Mouse (Mus musculus) macrophage (primary cell): Measurements from ENCODE around the gene Ndufb10. TPM values are rescaled to one million over a fixed set of nuclear protein-coding genes. Genes with fewer than 3 reads are reported as not detected.

Experiments used
- H3K27ac ChIP-seq: fragments of 350-480 bp; formaldehyde crosslinking; 2 replicates; pipeline ENCODE4 v1.9.0; 2021
- H3K36me3 ChIP-seq: fragments of 350-480 bp; formaldehyde crosslinking; 2 replicates; pipeline ENCODE4 v1.9.0; 2021; ENCODE audit errors: inconsistent target
- H3K4me3 ChIP-seq: fragments of 350-480 bp; formaldehyde crosslinking; 2 replicates; pipeline ENCODE4 v1.9.0; 2021; ENCODE audit errors: inconsistent target
- H3K79me2 ChIP-seq: fragments of 350-480 bp; formaldehyde crosslinking; 2 replicates; pipeline ENCODE4 v1.9.0; 2021; ENCODE audit errors: inconsistent target
- WGBS: methylation state at CpG from one replicate; pipeline ENCODE4 v1.1.7; 2026; ENCODE audit warnings: inconsistent platforms; ENCODE audit not compliant: missing documents; 5-methylcytosine and 5-hydroxymethylcytosine counted together
- polyA plus RNA-seq: library from polyadenylated mRNA; stranded (reverse); fragments of 250-400 nt; gene quantifications from 3 replicates; pipeline ENCODE4 v1.2.4, GENCODE M21; 2018; ENCODE audit warnings: inconsistent platforms

Gene Ndufb10
- polyA plus RNA-seq, 1 experiment from 2014 or later = 178 TPM

DNA sequence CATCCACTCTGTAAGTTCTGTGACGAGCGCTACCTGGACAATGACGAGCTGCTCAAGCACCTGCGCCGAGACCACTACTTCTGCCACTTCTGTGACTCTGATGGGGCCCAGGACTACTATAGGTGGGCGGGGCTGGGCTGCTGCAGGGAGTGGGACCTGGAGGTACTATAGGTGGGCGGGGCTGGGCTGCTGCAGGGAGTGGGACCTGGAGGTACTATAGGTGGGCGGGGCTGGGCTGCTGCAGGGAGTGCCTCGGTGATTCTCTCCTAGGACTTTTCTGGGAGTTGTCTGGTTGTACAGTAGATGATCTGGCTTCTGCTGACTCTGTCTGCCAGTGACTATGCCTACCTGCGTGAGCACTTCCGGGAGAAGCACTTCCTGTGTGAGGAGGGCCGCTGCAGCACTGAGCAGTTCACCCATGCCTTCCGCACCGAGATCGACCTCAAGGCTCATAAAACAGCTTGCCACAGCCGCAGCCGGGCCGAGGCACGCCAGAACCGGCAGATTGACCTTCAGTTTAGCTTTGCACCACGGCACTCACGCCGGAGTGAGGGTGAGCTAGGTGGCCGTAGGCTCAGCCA is 46.7 kb downstream of the Ndufb10 start:
- peaks cover 42% of the 10 kb centered on the region for H3K36me3 ChIP-seq
- peaks cover 39% of the 10 kb centered on the region for H3K79me2 ChIP-seq
- WGBS = 93% methylated on average over 24 of the region's 24 CpGs
- H3K4me3 ChIP-seq = no peak overlapping the region
- no peak overlapping the region for H3K27ac ChIP-seq

DNA sequence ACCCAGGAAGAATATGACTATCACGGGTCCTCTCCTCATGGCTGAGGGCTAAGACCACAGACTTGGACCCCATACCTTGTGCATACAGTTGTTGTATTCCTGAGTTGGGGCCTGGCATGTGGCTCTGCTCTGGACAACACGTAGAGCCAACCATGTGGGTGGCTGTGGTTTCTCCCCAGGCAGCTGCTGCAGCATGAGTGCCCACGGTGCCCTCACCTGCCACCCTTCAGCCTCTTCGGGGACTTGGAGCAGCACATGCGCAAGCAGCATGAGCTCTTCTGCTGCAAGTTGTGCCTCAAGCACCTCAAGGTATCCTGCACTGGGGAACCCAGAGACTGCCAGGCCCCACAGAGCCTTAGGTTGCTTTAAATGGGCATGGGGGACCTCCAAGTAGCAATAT is 47.4 kb downstream of the Ndufb10 start:
- no peak overlapping the region for H3K4me3 ChIP-seq
- peaks cover 46% of the 10 kb centered on the region for H3K79me2 ChIP-seq
- peaks cover 39% of the 10 kb centered on the region for H3K36me3 ChIP-seq
- WGBS = 92% methylated on average over 5 of the region's 5 CpGs
- no peak overlapping the region for H3K27ac ChIP-seq

DNA sequence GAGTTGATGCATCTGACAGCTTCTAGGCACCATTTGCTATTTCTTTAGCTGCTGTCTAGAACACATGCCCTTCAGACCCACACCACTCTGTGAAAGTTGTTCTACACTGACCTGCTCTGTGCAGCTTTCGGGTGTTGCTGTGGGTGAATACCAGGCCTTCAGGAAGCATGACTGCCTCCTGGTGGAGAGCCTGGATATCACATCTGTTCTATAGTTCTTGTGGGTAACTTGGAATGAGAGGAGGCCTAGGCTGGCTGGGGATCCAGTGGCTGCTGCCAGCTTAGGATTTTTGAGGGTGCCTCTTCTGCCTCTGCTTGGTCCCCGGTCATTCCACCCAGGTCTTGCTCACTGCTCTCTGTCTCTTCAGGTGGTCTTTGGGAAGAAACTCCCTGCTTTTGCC is 48.1 kb downstream of the Ndufb10 start:
- no peak overlapping the region for H3K4me3 ChIP-seq
- H3K79me2 ChIP-seq = peaks cover 53% of the 10 kb centered on the region
- peaks cover 33% of the 10 kb centered on the region for H3K36me3 ChIP-seq
- H3K27ac ChIP-seq = no peak overlapping the region
- WGBS = 83% methylated on average over 2 of the region's 2 CpGs

DNA sequence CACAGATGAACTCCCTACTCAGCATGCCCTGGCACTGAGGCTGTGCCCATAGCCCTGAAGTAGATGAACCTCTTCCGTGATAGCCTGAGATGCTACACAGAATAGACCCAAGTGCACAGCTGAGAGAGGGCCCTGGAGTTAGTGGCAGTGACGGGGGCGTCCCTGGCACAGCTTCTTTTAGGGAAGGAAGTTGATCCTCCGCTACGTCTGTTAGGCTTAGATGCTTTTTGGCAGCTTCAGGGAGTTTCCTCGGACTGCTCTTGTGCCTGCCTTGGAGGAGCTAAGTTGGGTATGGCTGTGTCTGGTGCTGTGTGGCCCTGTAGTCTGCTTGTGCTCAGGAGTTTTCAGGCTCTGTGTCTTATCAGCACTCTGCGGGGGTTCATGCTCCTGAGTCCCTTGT is 50.0 kb downstream of the Ndufb10 start:
- WGBS = 39% methylated on average over 7 of the region's 7 CpGs
- Histone ChIP-seq H3K27ac (no peak overlapping the region), H3K36me3 (peaks cover 14% of the 10 kb centered on the region), H3K4me3 (no peak overlapping the region), H3K79me2 (peaks cover 66% of the 10 kb centered on the region)

DNA sequence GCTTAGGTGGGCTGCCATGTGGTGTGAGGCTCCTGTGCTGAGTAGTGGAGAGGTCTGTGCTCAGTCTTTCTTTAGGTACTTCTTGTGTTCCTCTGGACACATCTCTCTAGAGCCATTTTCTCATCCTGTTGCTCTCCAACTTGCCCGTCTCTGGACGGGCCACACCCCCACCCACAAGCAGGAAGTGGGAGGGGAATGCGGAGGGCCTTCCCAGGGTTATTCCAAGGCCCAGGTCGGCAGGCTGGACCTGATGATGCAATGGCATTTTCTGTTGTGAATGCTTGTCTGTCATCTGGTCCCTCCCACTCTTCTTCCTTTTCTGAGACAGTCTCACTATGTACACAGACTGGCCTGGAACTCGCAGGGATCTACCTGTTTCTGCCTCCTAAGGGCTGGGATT is 52.1 kb downstream of the Ndufb10 start:
- H3K27ac ChIP-seq = no peak overlapping the region
- no peak overlapping the region for H3K4me3 ChIP-seq
- peaks cover 4% of the 10 kb centered on the region for H3K36me3 ChIP-seq
- 13% methylated on average over 5 of the region's 5 CpGs for WGBS
- peaks cover 66% of the 10 kb centered on the region for H3K79me2 ChIP-seq

Other genes with a start within 250 kb of the Ndufb10 start
- 10.9 to 13.2 TPM (median 11.6 TPM) in 3 replicates for gene Mlst8, start 245.4 kb downstream of the Ndufb10 start, polyA plus RNA-seq
- not detected in 3 replicates for gene Caskin1, start 235.9 kb downstream of the Ndufb10 start, polyA plus RNA-seq
- 42.9 to 61.3 TPM (median 48.4 TPM) in 3 replicates for gene Traf7, start 196.5 kb downstream of the Ndufb10 start, polyA plus RNA-seq
- not detected in 3 replicates for gene Rab26, start 190.3 kb downstream of the Ndufb10 start, polyA plus RNA-seq
- gene Pkd1, start 174.6 kb downstream of the Ndufb10 start, polyA plus RNA-seq = 9.7 to 18.0 TPM (median 16.3 TPM) in 3 replicates
- 33.7 to 43.4 TPM (median 35.5 TPM) in 3 replicates for gene Tsc2, start 91.8 kb downstream of the Ndufb10 start, polyA plus RNA-seq
- 3.1 to 5.8 TPM (median 3.7 TPM) in 3 replicates for gene Nthl1, start 91.8 kb downstream of the Ndufb10 start, polyA plus RNA-seq
- 0.15 TPM in 1 of 3 replicates, not detected in the others for gene Slc9a3r2, start 74.2 kb downstream of the Ndufb10 start, polyA plus RNA-seq
- gene Npw, start 66.0 kb downstream of the Ndufb10 start, polyA plus RNA-seq = not detected in 3 replicates
- 8.0 to 14.3 TPM (median 12.2 TPM) in 3 replicates for gene Zfp598, start 54.8 kb downstream of the Ndufb10 start, polyA plus RNA-seq
- 0.14 to 0.76 TPM (median 0.19 TPM) in 3 replicates for gene Syngr3, start 34.5 kb downstream of the Ndufb10 start, polyA plus RNA-seq
- gene Gfer, start 28.3 kb downstream of the Ndufb10 start, polyA plus RNA-seq = 16.2 to 28.0 TPM (median 20.3 TPM) in 3 replicates
- gene Noxo1, start 28.2 kb downstream of the Ndufb10 start, polyA plus RNA-seq = 0.50 to 3.8 TPM (median 0.72 TPM) in 3 replicates
- gene Tbl3, start 16.8 kb downstream of the Ndufb10 start, polyA plus RNA-seq = 10.6 to 22.6 TPM (median 18.7 TPM) in 3 replicates
- not detected in 3 replicates for gene Rnf151, start 6.4 kb downstream of the Ndufb10 start, polyA plus RNA-seq
- 612 to 1,759 TPM (median 1,226 TPM) in 3 replicates for gene Rps2, start 6.4 kb downstream of the Ndufb10 start, polyA plus RNA-seq
- not detected in 3 replicates for gene Rpl3l, start 3.3 kb upstream of the Ndufb10 start, polyA plus RNA-seq
- 145 to 266 TPM (median 156 TPM) in 3 replicates for gene Msrb1, start 12.2 kb upstream of the Ndufb10 start, polyA plus RNA-seq
- not detected in 3 replicates for gene Hs3st6, start 28.5 kb upstream of the Ndufb10 start, polyA plus RNA-seq
- gene Meiob, start 79.8 kb upstream of the Ndufb10 start, polyA plus RNA-seq = not detected in 3 replicates
- gene Hagh, start 115.7 kb upstream of the Ndufb10 start, polyA plus RNA-seq = 27.7 to 43.0 TPM (median 28.4 TPM) in 3 replicates
- gene Fahd1, start 125.9 kb upstream of the Ndufb10 start, polyA plus RNA-seq = 6.7 to 11.2 TPM (median 10.4 TPM) in 3 replicates
- gene Igfals, start 141.5 kb upstream of the Ndufb10 start, polyA plus RNA-seq = not detected in 3 replicates
- gene Nubp2, start 161.9 kb upstream of the Ndufb10 start, polyA plus RNA-seq = 22.4 to 61.4 TPM (median 44.7 TPM) in 3 replicates
- gene Spsb3, start 162.2 kb upstream of the Ndufb10 start, polyA plus RNA-seq = 17.0 to 23.2 TPM (median 18.9 TPM) in 3 replicates
- gene Eme2, start 170.6 kb upstream of the Ndufb10 start, polyA plus RNA-seq = 4.6 to 7.3 TPM (median 7.2 TPM) in 3 replicates
- 22.2 to 58.4 TPM (median 43.9 TPM) in 3 replicates for gene Mrps34, start 170.6 kb upstream of the Ndufb10 start, polyA plus RNA-seq
- 8.8 to 36.2 TPM (median 19.0 TPM) in 3 replicates for gene Nme3, start 172.0 kb upstream of the Ndufb10 start, polyA plus RNA-seq
- 14.8 to 33.6 TPM (median 23.5 TPM) in 3 replicates for gene Mapk8ip3, start 212.5 kb upstream of the Ndufb10 start, polyA plus RNA-seq
- gene Jpt2, start 236.2 kb upstream of the Ndufb10 start, polyA plus RNA-seq = 22.2 to 58.8 TPM (median 31.5 TPM) in 3 replicates